Mouse (Mus musculus): ENCODE results near the gene 4930583I09Rik.

4930583I09Rik gene

GRCm38 (mm10) chr17:64835928-64836327 is at the start of gene 4930583I09Rik:
Gene 4930583I09Rik, minus strand, starts transcription at chr17:64836071.
- no peak for DNase-seq (ENCODE audit: low spot score)

- no peak for DNase-seq (ENCODE audit: low spot score)
These were observed 40.2 kb upstream of the 4930583I09Rik start for GRCm38 (mm10) chr17:64876111-64876510.

- DNase-seq (ENCODE audit: low spot score) = peak; percentile 14
These were observed 37.8 kb upstream of the 4930583I09Rik start for GRCm38 (mm10) chr17:64873651-64874072.

GRCm38 (mm10) chr17:64863817-64864216 is 27.9 kb upstream of the 4930583I09Rik start:
- DNase-seq (ENCODE audit: low spot score) = no peak

- DNase-seq (ENCODE audit: low spot score) = no peak
These were observed 25.1 kb upstream of the 4930583I09Rik start for GRCm38 (mm10) chr17:64860963-64861362.

GRCm38 (mm10) chr17:64858848-64859247 is 23.0 kb upstream of the 4930583I09Rik start:
- no peak for DNase-seq (ENCODE audit: low spot score)

- no peak for DNase-seq (ENCODE audit: low spot score)
These were observed 12.2 kb upstream of the 4930583I09Rik start for GRCm38 (mm10) chr17:64848031-64848430.

GRCm38 (mm10) chr17:64846654-64847053 is 10.8 kb upstream of the 4930583I09Rik start:
- DNase-seq (ENCODE audit: low spot score) = no peak

GRCm38 (mm10) chr17:64836892-64837291 is 1.0 kb upstream of the 4930583I09Rik start:
- peak; percentile 10 for DNase-seq (ENCODE audit: low spot score)

- no peak for DNase-seq (ENCODE audit: low spot score)
These were observed 481 bp upstream of the 4930583I09Rik start for GRCm38 (mm10) chr17:64836352-64836751.

GRCm38 (mm10) chr17:64833906-64834490 is 1.9 kb downstream of the 4930583I09Rik start:
- DNase-seq (ENCODE audit: low spot score) = no peak

GRCm38 (mm10) chr17:64833071-64833470 is 2.8 kb downstream of the 4930583I09Rik start:
- DNase-seq (ENCODE audit: low spot score) = no peak

- no peak for DNase-seq (ENCODE audit: low spot score)
These were observed 8.4 kb downstream of the 4930583I09Rik start for GRCm38 (mm10) chr17:64827482-64827881.

GRCm38 (mm10) chr17:64826843-64827242 is 9.0 kb downstream of the 4930583I09Rik start:
- no peak for DNase-seq (ENCODE audit: low spot score)

- no peak for DNase-seq (ENCODE audit: low spot score)
These were observed 13.3 kb downstream of the 4930583I09Rik start for GRCm38 (mm10) chr17:64822561-64822960.

GRCm38 (mm10) chr17:64820841-64821593 is 14.9 kb downstream of the 4930583I09Rik start:
- no peak for DNase-seq (ENCODE audit: low spot score)

GRCm38 (mm10) chr17:64816298-64816697 is 19.6 kb downstream of the 4930583I09Rik start:
- DNase-seq (ENCODE audit: low spot score) = no peak

GRCm38 (mm10) chr17:64815806-64816205 is 20.1 kb downstream of the 4930583I09Rik start:
- DNase-seq (ENCODE audit: low spot score) = no peak

GRCm38 (mm10) chr17:64813568-64813967 is 22.3 kb downstream of the 4930583I09Rik start:
- no peak for DNase-seq (ENCODE audit: low spot score)

GRCm38 (mm10) chr17:64806035-64806589 is 29.8 kb downstream of the 4930583I09Rik start:
- no peak for DNase-seq (ENCODE audit: low spot score)

- DNase-seq (ENCODE audit: low spot score) = no peak
These were observed 31.3 kb downstream of the 4930583I09Rik start for GRCm38 (mm10) chr17:64804375-64805124.

GRCm38 (mm10) chr17:64802956-64803275 is 33.0 kb downstream of the 4930583I09Rik start:
- no peak for DNase-seq (ENCODE audit: low spot score)

Data from layer of hippocampus, adult 11-12 months (tissue).